Mouse (Mus musculus) G1E (cell line): Measurements from ENCODE around the gene P3h2. TPM values are rescaled to one million over a fixed set of nuclear protein-coding genes. Genes with fewer than 3 reads are reported as not detected.

Experiments used
- ATAC-seq: 2 replicates; pipeline ENCODE4 v1.8.0; 2016; ENCODE audit warnings: mild to moderate bottlenecking; ENCODE audit not compliant: insufficient number of reproducible peaks, poor library complexity, low FRiP score, severe bottlenecking; ENCODE audit errors: extremely low read depth
- DNase-seq: peaks from one replicate; pipeline ENCODE4 v3.0.0; 2012; ENCODE audit warnings: low spot score
- H3K27me3 ChIP-seq: 2 replicates; pipeline ENCODE4 v1.6.1; 2012; ENCODE audit warnings: mild to moderate bottlenecking, low read length, inconsistent platforms; ENCODE audit not compliant: insufficient read depth
- H3K36me3 ChIP-seq: replicated peaks from 2 replicates; pipeline ENCODE3; 2012; ENCODE audit warnings: mild to moderate bottlenecking, inconsistent platforms
- H3K4me1 ChIP-seq: 2 replicates; pipeline ENCODE4 v1.6.1; 2012; ENCODE audit warnings: low read depth, low read length, inconsistent platforms, mixed read lengths; ENCODE audit not compliant: insufficient read depth
- H3K4me3 ChIP-seq: 2 replicates; pipeline ENCODE4 v1.5.1; 2012; ENCODE audit warnings: low read depth, mild to moderate bottlenecking, inconsistent platforms, low read length, moderate library complexity, mixed read lengths
- H3K9me3 ChIP-seq: replicated peaks from 2 replicates; pipeline ENCODE4 v1.6.1; 2012; ENCODE audit warnings: inconsistent platforms
- CTCF ChIP-seq: IDR thresholded peaks from 2 replicates; pipeline ENCODE4 v1.5.1; 2012; ENCODE audit warnings: low read depth, low read length, inconsistent platforms, mixed read lengths
- GATA1 ChIP-seq: IDR thresholded peaks from 2 replicates; pipeline ENCODE4 v1.6.1; 2012; ENCODE audit warnings: borderline replicate concordance, low read length, inconsistent platforms, mixed read lengths
- GATA2 ChIP-seq: IDR thresholded peaks from 2 replicates; pipeline ENCODE4 v1.6.1; 2012; ENCODE audit warnings: low read depth, low read length, inconsistent platforms, borderline replicate concordance
- POLR2AphosphoS5 ChIP-seq: IDR thresholded peaks from 2 replicates; pipeline ENCODE4 v1.6.1; 2012; ENCODE audit warnings: low read depth, low read length, inconsistent platforms; ENCODE audit not compliant: insufficient replicate concordance
- TAL1 ChIP-seq: conservative IDR thresholded peaks from 2 replicates; pipeline ENCODE4 v1.6.1; 2012; ENCODE audit warnings: low read depth, low read length, inconsistent platforms, mixed read lengths
- polyA plus RNA-seq: library from polyadenylated mRNA; stranded (reverse); fragments of >175 nt; gene quantifications from 2 replicates; pipeline ENCODE4 v1.2.3, GENCODE M21; 2012
- total RNA-seq, 2 experiments: library from RNA; stranded (forward) in 1 of 2; stranded (reverse) in 1 of 2; fragments of 200-1000 nt in 1 of 2; fragments of >200 nt in 1 of 2; fragmentation: Nextera tagmentation in 1 of 2; gene quantifications; 2 replicates each; pipeline ENCODE4 v1.2.3; 2014 to 2017

The P3h2 gene
- total and polyA plus RNA-seq, 3 experiments: not detected

DNA sequence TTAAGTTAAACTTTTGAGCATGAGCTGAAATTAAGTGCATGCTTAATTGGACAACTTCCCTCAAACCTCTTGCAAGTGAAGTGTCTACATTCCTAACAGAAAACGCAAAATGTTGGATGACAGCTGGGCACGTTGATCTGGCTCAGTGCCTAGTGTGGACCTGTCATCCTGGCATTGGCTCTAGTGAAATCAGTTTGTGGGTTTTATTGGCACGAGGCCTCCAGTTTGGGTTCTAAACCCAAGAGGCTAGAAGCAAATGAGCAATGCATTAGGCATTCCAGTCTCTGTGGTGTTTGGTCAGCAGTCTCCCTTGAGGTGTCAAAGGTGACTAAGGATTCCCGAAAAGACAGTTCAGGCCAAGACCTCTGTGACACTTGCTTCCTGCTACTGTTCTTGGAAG, 102.3 kb downstream of the P3h2 start:
- TF ChIP-seq GATA1 (no peak), CTCF (no peak), POLR2AphosphoS5 (no peak), TAL1 (no peak), GATA2 (no peak)
- no peak for ATAC-seq

GRCm38 (mm10) chr16:26002848-26003247, 102.7 kb downstream of the P3h2 start:
- H3K27me3 ChIP-seq: no peaks in the 10 kb centered on the region
- DNase-seq: no peak
- H3K4me1 ChIP-seq: no peaks in the 10 kb centered on the region
- TF ChIP-seq GATA1 (no peak), GATA2 (no peak), POLR2AphosphoS5 (no peak), CTCF (no peak), TAL1 (no peak)
- H3K9me3 ChIP-seq: peaks cover 4% of the 10 kb centered on the region; the same call in 1 of the 2 replicates
- H3K4me3 ChIP-seq: no peak overlapping the region
- H3K36me3 ChIP-seq: no peaks in the 10 kb centered on the region
- no peak for ATAC-seq

More for the DNA sequence above, 102.3 kb downstream of the P3h2 start:
- Histone ChIP-seq H3K4me3 (no peak overlapping the region), H3K4me1 (no peaks in the 10 kb centered on the region), H3K27me3 (no peaks in the 10 kb centered on the region), H3K36me3 (no peaks in the 10 kb centered on the region), H3K9me3 (peaks cover 4% of the 10 kb centered on the region; the same call in 1 of the 2 replicates)
- DNase-seq: no peak

- DNase-seq: no peak
- Histone ChIP-seq H3K4me3 (no peak overlapping the region), H3K27me3 (no peaks in the 10 kb centered on the region), H3K4me1 (no peaks in the 10 kb centered on the region), H3K36me3 (no peaks in the 10 kb centered on the region), H3K9me3 (peaks cover 5% of the 10 kb centered on the region; the same call in 1 of the 2 replicates)
- TF ChIP-seq CTCF (no peak), TAL1 (no peak), GATA1 (no peak), GATA2 (no peak), POLR2AphosphoS5 (no peak)
- no peak for ATAC-seq
These were observed 111.0 kb downstream of the P3h2 start for GRCm38 (mm10) chr16:25994605-25995004.

GRCm38 (mm10) chr16:25987221-25987620, 118.4 kb downstream of the P3h2 start:
- TF ChIP-seq CTCF (no peak), POLR2AphosphoS5 (no peak), GATA1 (no peak), TAL1 (no peak), GATA2 (no peak)
- Histone ChIP-seq H3K9me3 (peaks cover 3% of the 10 kb centered on the region; the same call in 1 of the 2 replicates), H3K4me1 (no peaks in the 10 kb centered on the region), H3K27me3 (no peaks in the 10 kb centered on the region), H3K4me3 (no peak overlapping the region), H3K36me3 (no peaks in the 10 kb centered on the region)
- ATAC-seq (no peak), DNase-seq (no peak)

- Histone ChIP-seq H3K27me3 (no peaks in the 10 kb centered on the region), H3K4me1 (no peaks in the 10 kb centered on the region), H3K4me3 (no peak overlapping the region), H3K9me3 (no peaks in the 10 kb centered on the region), H3K36me3 (no peaks in the 10 kb centered on the region)
- TF ChIP-seq POLR2AphosphoS5 (no peak), GATA2 (no peak), GATA1 (no peak), CTCF (no peak), TAL1 (no peak)
- no peak for DNase-seq
- ATAC-seq: no peak
These were observed 121.9 kb downstream of the P3h2 start for GRCm38 (mm10) chr16:25983635-25984034.

DNA sequence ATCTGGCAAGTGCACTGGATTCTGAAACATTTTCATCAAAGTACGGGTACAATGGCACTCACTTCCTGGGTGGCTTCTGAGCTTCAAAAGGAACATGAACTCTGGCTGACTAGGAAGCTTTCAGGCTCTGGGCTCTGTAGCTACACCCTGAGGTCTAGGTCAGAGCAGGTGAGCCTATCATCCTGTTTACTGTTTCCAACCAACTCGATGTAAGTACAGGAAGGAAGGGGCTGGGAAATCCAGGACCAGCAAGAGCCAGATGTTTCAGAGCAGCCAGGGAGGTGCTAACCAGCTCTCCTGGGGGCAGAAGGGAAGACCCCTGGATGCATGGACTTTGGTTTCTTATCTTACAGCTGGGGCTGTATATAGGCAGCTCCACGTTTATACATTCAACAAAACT, 126.5 kb downstream of the P3h2 start:
- Histone ChIP-seq H3K27me3 (no peaks in the 10 kb centered on the region), H3K36me3 (no peaks in the 10 kb centered on the region), H3K4me3 (no peak overlapping the region), H3K9me3 (no peaks in the 10 kb centered on the region), H3K4me1 (no peaks in the 10 kb centered on the region)
- ATAC-seq (no peak), DNase-seq (no peak)
- no peak for TF ChIP-seq POLR2AphosphoS5
- TF ChIP-seq CTCF: no peak
- TF ChIP-seq TAL1: no peak
- TF ChIP-seq GATA1: no peak
- no peak for TF ChIP-seq GATA2
